Comparison of ENCODE assay signal across 13 mouse cellular contexts in genomic region chr4:118270706-118271105, GRCm38 (mm10). TPM values are rescaled to one million over a fixed set of nuclear protein-coding genes. Genes with fewer than 3 reads are reported as not detected.
A peak's percentile ranks its signal among the peaks of the same experiment; 100 is the strongest.
DNase-seq lines count a peak whose midpoint lies in the region; ATAC-seq and TF ChIP-seq lines count a peak whose summit lies in the region.
"Had no signal": no experiment of that assay in that cellular context is flagged by ENCODE, and none has a peak within 500 bp of the region (broad histone marks: within the 10 kb centered on the region; RNA-seq: fewer than 3 reads in every experiment).

No protein-coding gene starts in this region.

- no peak overlapping the region for H3K4me2 ChIP-seq in heart, embryonic 13.5 days
- no peak overlapping the region for H3K4me2 ChIP-seq in liver, embryonic 11.5 days
- H3K4me2 ChIP-seq in intestine, postnatal 0 days (replicated peaks; ENCODE audit: low read depth): no peak overlapping the region
- H3K4me2 ChIP-seq: hindbrain, embryonic 13.5 days; liver, embryonic 15.5 days had no signal

- 96% methylated on average over 3 of the region's 3 CpGs for WGBS in heart, embryonic 13.5 days
- 95% methylated on average over 3 of the region's 3 CpGs for WGBS in liver, adult 2 months
- 92% methylated on average over 3 of the region's 3 CpGs for WGBS in liver, embryonic 11.5 days
- 95% methylated on average over 3 of the region's 3 CpGs for WGBS in intestine, postnatal 0 days

- peaks cover 57% of the 10 kb centered on the region for H3K36me3 ChIP-seq in heart, embryonic 13.5 days
- H3K36me3 ChIP-seq in liver, adult 2 months (ENCODE audit: control insufficient read depth, insufficient read depth, low read length): no peaks in the 10 kb centered on the region; the same call in none of the 2 replicates
- H3K36me3 ChIP-seq in liver, embryonic 11.5 days (ENCODE audit: control insufficient read depth, insufficient read depth, low read length): peaks cover 12% of the 10 kb centered on the region
- H3K36me3 ChIP-seq in intestine, postnatal 0 days (ENCODE audit: control insufficient read depth, insufficient read depth): peaks cover 56% of the 10 kb centered on the region

- peak overlapping the region; percentile 81 for H3K27ac ChIP-seq in heart, embryonic 13.5 days (replicated peaks)
- H3K27ac ChIP-seq in liver, adult 2 months (replicated peaks; ENCODE audit: insufficient read depth, low read depth, low read length): no peak overlapping the region
- no peak overlapping the region for H3K27ac ChIP-seq in liver, embryonic 11.5 days (ENCODE audit: low read depth, low read length)
- H3K27ac ChIP-seq in intestine, postnatal 0 days (ENCODE audit: low read depth, low read length): peak overlapping the region; percentile 31
- H3K27ac ChIP-seq: liver, embryonic 15.5 days had no signal

- TF ChIP-seq CTCF in liver, adult 2 months (IDR thresholded peaks at IDR 0.05; ENCODE audit: low read depth, low read length): peak; percentile 42; the same call in 1 of the 2 replicates
- TF ChIP-seq CTCF in intestine, postnatal 0 days (IDR thresholded peaks at IDR 0.05; ENCODE audit: low read depth): peak; percentile 57

- H3K27me3 ChIP-seq in heart, embryonic 13.5 days (replicated peaks): no peaks in the 10 kb centered on the region
- H3K27me3 ChIP-seq in liver, adult 2 months (ENCODE audit: control insufficient read depth, insufficient read depth, low read length): no peaks in the 10 kb centered on the region
- H3K27me3 ChIP-seq in liver, embryonic 11.5 days (replicated peaks; ENCODE audit: control insufficient read depth, insufficient read depth, low read length): no peaks in the 10 kb centered on the region
- H3K27me3 ChIP-seq in intestine, postnatal 0 days (replicated peaks; ENCODE audit: control insufficient read depth, insufficient read depth, low read length): no peaks in the 10 kb centered on the region
- H3K27me3 ChIP-seq: hindbrain, embryonic 13.5 days; liver, embryonic 15.5 days had no signal

- H3K4me3 ChIP-seq in heart, embryonic 13.5 days: no peak overlapping the region
- no peak overlapping the region for H3K4me3 ChIP-seq in liver, adult 2 months (ENCODE audit: insufficient read depth, low read depth, low read length)
- H3K4me3 ChIP-seq in liver, embryonic 11.5 days (ENCODE audit: low read depth, low read length): no peak overlapping the region
- H3K4me3 ChIP-seq in intestine, postnatal 0 days (ENCODE audit: low read depth, low read length): no peak overlapping the region
- H3K4me3 ChIP-seq: hindbrain, embryonic 13.5 days; liver, embryonic 15.5 days had no signal

- H3K9me3 ChIP-seq in heart, embryonic 13.5 days: no peaks in the 10 kb centered on the region
- H3K9me3 ChIP-seq in liver, embryonic 11.5 days (ENCODE audit: control insufficient read depth, low read length): no peaks in the 10 kb centered on the region; the same call in 1 of the 2 replicates
- H3K9me3 ChIP-seq in intestine, postnatal 0 days (ENCODE audit: control insufficient read depth): no peaks in the 10 kb centered on the region
- H3K9me3 ChIP-seq: hindbrain, embryonic 13.5 days; liver, embryonic 15.5 days had no signal

- H3K4me1 ChIP-seq in heart, embryonic 13.5 days: peaks cover 72% of the 10 kb centered on the region
- peaks cover 29% of the 10 kb centered on the region for H3K4me1 ChIP-seq in liver, adult 2 months (ENCODE audit: control insufficient read depth, insufficient read depth, low read length)
- H3K4me1 ChIP-seq in liver, embryonic 11.5 days (replicated peaks; ENCODE audit: control insufficient read depth, insufficient read depth, low read length): peaks cover 23% of the 10 kb centered on the region
- peaks cover 19% of the 10 kb centered on the region for H3K4me1 ChIP-seq in intestine, postnatal 0 days (replicated peaks; ENCODE audit: control insufficient read depth, insufficient read depth, low read length)

- H3K9ac ChIP-seq in heart, embryonic 13.5 days: no peak overlapping the region
- H3K9ac ChIP-seq in liver, adult 2 months (ENCODE audit: low read depth, low read length): no peak overlapping the region
- H3K9ac ChIP-seq in liver, embryonic 11.5 days (ENCODE audit: low read depth, low read length): no peak overlapping the region
- no peak overlapping the region for H3K9ac ChIP-seq in intestine, postnatal 0 days (ENCODE audit: low read depth, low read length)
- H3K9ac ChIP-seq: hindbrain, embryonic 13.5 days; liver, embryonic 15.5 days had no signal

- H3K79me2 ChIP-seq in liver, adult 2 months (ENCODE audit: control insufficient read depth, insufficient read depth, low read length): peaks cover 22% of the 10 kb centered on the region; the same call in 1 of the 2 replicates

- ATAC-seq in heart, embryonic 13.5 days (ENCODE audit: extremely low read depth, insufficient number of reproducible peaks, low FRiP score, low TSS enrichment): no peak
- ATAC-seq in liver, embryonic 11.5 days (replicated peaks; ENCODE audit: low FRiP score): no peak
- no peak for ATAC-seq in intestine, postnatal 0 days

- DNase-seq in heart, postnatal 25 days (ENCODE audit: low spot score): no peak
- no peak for DNase-seq in liver, adult 2 months (ENCODE audit: extremely low read depth, low read depth, low spot score)
- DNase-seq in liver, embryonic 11.5 days (ENCODE audit: low spot score): no peak
- peak; percentile 79 for DNase-seq in ES-CJ7 (ENCODE audit: low read depth, low spot score)
- DNase-seq in cerebellum, adult 11 months: no peak
- no peak for DNase-seq in right cerebral cortex, postnatal 36 days (ENCODE audit: low spot score in 2 of 2)
- DNase-seq: adrenal gland, adult 2 months; retina, postnatal 1 day; thymus, adult 18-20 months had no signal

- no peak for TF ChIP-seq POLR2A in liver, adult 2 months (IDR thresholded peaks at IDR 0.05; ENCODE audit: extremely low read depth, insufficient read depth, low read length)

- intact Hi-C loops in heart, postnatal 25 days (cut with DNase I): loop anchor here (5.0 kb wide), 1 partner anchor 118 kb away; no protein-coding TSS in a partner anchor

RNA-seq across cellular contexts. Expression of gene Ptprf, which starts 20.5 kb away (rescaled TPM):
- 24.0 and 26.9 TPM in 2 replicates for polyA plus RNA-seq in heart, embryonic 13.5 days (2015; fragmentation: Nextera tagmentation; extraction: Ambion mirVana)
- total RNA-seq in heart, postnatal 25 days (2021): 10 to 100 TPM in 1 of 2 experiments, 1 to 10 TPM in 1; 9.8 to 10.2 TPM
- total RNA-seq in liver, adult 2 months (2014; rRNA removed): 40.1 and 67.4 TPM in 2 replicates
- polyA plus RNA-seq in liver, adult 2 months (2012; rRNA removed): 89.8 and 101 TPM in 2 replicates
- polyA plus RNA-seq in liver, embryonic 11.5 days (2014; fragmentation: Nextera tagmentation; extraction: Ambion mirVana): 29.1 and 29.2 TPM in 2 replicates
- 32.8 and 37.9 TPM in 2 replicates for polyA plus RNA-seq in intestine, postnatal 0 days (2015; fragmentation: Nextera tagmentation; extraction: Ambion mirVana)

Comparison
In these comparisons a context has a peak if more than half of its experiments do, and no peak if none do; other contexts are left out.
1. H3K27ac ChIP-seq: peak in heart, embryonic 13.5 days (single experiment) and intestine, postnatal 0 days (single experiment); none in liver, adult 2 months (single experiment) and liver, embryonic 11.5 days (single experiment).